Mouse (Mus musculus): ENCODE measurements around the gene Thap11.

GRCm38 (mm10) chr8:105900180-105900940 is 45.4 kb downstream of the Thap11 start, which contains the start of gene Pskh1:
- TF ChIP-seq CTCF (conservative IDR thresholded peaks at IDR 0.05 in 1 of 2, IDR thresholded peaks at IDR 0.05 in 1 of 2; ENCODE audit: low read depth in 2 of 2, low read length in 2 of 2) (no peak), POLR2A (IDR thresholded peaks at IDR 0.05; ENCODE audit: low read depth, low read length) (peak; percentile 86), NELFE (IDR thresholded peaks at IDR 0.05; ENCODE audit: low read depth, low read length) (peak; percentile 83), POLR2AphosphoS2 (IDR thresholded peaks at IDR 0.05; ENCODE audit: low read depth, low read length) (no peak), E2F4 (IDR thresholded peaks at IDR 0.05; ENCODE audit: insufficient replicate concordance, low read depth, low read length) (0 out of 2 replicates have a peak, but pooled peaks have one; percentile 57), EP300 (IDR thresholded peaks at IDR 0.05; ENCODE audit: low read length) (no peak), ZC3H11A (IDR thresholded peaks at IDR 0.05; ENCODE audit: low read depth, low read length) (no peak)
